Mouse (Mus musculus) embryo, embryonic 11.5 days (tissue): ENCODE measurements around the gene Mpv17.

ENCODE experiments used
- DNase-seq: peaks from one replicate; pipeline ENCODE4 v3.0.0-alpha.2; 2012; ENCODE audit warnings: low read depth, low spot score

The Mpv17 gene

GRCm38 (mm10) chr5:31105814-31106335, 48.2 kb downstream of the Mpv17 start, which contains the start of gene Dnajc5g:
Dnajc5g (plus strand) TSS chr5:31106285.
- DNase-seq, result no peak

GRCm38 (mm10) chr5:31095711-31096480, 58.2 kb downstream of the Mpv17 start:
- DNase-seq, result no peak

GRCm38 (mm10) chr5:31094799-31095691, 59.0 kb downstream of the Mpv17 start:
- DNase-seq, result no peak

GRCm38 (mm10) chr5:31094100-31094798, 59.8 kb downstream of the Mpv17 start:
- no peak for DNase-seq

GRCm38 (mm10) chr5:31093151-31094041, 60.7 kb downstream of the Mpv17 start:
- no peak for DNase-seq

- no peak for DNase-seq
Observed at GRCm38 (mm10) chr5:31092231-31092975, 61.6 kb downstream of the Mpv17 start.
